Mouse (Mus musculus) frontal cortex, postnatal 25 days (tissue): ENCODE results near the gene Ankar.

ENCODE experiments used
- DNase-seq, 2 experiments: peaks; one replicate each; pipeline ENCODE4 v3.0.0; 2022; ENCODE audit warnings: low spot score in 2 of 2

Gene Ankar

DNA sequence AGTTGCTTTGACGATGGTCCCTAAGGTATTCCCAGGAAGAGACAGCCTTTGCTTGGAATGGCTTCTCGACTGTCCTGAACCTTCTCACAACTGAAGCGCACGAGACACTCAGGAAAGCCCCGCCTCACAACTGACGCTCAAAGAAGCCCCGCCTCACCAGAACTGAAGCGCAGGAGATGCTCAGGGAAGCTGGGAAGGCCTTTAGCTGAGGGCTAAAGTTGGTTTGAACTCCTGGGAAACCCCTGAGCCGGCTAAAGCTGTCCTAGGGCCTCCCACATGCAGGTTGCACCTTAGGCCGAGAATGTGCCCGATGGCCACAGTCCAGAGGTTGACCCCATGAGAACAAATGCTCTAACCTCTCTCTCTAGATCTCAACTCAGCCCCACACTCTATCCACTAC lies at the start of gene Ankar:
Gene Ankar (minus strand): TSS at position 101 of the 400 bp plus-strand sequence.
- no peak for DNase-seq

DNA sequence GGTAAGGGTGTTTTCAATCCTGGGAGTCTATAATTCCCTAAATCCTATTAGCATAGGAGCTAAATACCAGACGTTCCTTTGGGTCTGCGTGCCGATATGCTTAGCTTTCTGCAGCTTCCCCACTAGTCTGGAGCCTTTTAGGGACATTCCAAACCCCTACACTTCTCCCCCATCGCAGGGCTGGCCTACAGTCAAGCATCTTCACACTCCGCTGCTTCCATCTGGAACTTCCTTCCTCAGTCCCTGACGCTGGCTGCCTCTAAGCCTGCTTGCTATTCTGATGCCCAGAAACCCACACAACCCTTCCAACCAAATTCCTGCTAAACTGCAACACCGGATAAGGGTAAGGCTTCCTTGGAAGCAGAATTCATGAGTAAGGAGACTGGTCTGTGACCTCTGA lies 46.0 kb upstream of the Ankar start:
- peak; percentile 31 to 50 for DNase-seq

DNA sequence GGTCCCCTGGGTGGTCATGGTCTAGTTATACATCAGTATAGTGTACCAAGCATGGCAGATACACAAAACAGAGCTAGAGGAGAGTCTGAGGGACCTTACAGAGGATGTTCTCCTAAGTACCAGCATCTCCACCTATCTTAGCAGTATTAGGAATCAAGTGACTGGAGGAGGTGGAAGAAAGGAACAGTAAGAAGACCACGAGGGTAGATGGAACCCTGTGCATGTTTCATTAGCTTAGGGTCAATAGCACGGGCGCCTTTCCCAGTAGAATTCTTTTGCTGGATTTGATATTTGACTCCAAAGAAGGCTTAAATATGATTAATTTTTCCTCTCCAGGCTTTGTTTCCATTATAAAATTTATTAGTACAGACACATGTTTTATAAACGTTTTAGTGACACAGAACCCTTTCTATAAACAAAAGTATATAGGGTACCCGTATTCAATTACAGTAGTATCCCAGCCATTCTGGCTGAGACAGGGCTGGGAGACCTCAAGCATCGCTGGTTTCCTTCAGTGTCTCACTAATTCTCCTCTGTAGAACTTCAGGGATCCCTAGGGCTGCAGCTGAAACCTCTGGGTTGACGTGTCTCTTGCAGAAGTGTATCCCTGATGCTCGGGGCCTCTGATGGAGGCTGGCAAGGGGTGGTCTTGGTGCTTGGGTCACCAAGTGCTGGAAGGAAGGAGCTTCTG lies 44.6 kb upstream of the Ankar start:
- DNase-seq, result no peak

DNA sequence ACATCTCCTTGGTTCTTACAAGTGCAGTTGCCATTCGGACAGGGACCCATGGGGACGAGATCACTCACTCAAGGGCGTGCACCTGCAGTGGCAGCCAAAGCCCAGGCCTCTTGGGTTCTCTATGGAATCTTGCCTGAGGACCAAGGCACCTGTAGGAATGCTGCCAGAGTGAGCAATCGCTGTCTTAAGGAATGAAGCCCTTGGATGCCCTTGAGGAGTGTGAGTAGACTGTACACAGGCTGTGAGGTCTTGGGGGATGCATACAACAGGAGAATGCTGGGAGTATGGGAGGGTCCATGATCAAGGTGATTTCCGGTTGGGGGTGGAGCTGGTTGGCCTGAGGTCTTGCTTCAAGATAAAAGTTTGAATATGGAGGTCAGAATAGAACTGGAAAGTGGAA lies 41.0 kb upstream of the Ankar start:
- no peak for DNase-seq

DNA sequence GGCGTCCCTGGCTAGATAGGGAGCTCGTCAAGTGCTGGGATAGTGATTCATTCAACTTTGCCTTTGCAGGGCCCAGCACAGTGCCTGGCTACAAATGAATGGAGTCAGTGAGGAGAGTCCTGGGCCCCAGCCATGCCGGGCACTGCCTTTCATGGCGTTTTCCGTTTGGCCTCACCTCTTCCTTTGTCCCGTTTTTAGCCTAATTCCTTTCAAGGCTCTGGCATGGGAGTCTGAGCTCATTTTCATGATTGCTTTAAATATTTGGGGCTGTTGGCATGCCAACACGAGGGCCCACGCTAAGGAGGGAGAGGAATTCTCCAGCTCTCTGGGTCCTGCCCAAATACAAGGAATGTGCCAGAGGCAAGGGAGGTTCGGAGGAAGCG lies 39.3 kb upstream of the Ankar start:
- DNase-seq, result peak; percentile 20 to 23

DNA sequence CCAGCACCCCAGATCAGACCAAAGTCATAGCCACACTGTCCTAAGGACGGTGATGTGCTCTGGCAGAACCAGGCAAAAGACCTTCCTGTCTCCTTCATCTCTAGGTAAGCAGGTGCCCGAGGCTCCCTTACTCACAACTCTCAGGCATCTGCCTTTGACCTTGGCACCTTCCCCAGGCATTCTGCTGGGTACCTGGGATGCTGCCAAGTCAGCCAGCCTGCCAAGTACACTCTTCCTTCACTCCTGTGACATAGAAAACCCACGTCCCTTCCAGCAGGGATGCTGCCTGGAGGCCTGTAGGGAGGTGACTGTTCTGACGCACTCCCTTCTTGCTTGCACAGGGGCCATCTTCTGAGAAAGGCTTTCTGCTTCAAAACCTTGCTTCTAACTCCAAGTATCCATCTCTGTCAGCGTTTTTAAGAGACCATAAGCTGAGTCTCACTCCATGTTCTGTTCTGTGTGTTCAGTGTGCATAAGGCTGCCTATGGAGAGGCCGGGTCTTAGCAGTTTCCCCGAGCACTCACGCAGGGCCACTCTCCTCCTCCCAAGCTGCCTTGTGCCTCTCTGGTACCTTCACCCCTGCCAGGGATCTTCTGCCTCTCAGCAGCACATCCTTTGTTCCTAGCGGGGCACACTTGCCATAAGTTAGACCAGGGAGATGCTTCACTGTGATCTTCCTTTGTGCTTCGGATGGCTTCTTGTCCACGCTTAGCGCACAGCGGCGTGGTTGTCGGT lies 38.7 kb upstream of the Ankar start:
- DNase-seq, result no peak

DNA sequence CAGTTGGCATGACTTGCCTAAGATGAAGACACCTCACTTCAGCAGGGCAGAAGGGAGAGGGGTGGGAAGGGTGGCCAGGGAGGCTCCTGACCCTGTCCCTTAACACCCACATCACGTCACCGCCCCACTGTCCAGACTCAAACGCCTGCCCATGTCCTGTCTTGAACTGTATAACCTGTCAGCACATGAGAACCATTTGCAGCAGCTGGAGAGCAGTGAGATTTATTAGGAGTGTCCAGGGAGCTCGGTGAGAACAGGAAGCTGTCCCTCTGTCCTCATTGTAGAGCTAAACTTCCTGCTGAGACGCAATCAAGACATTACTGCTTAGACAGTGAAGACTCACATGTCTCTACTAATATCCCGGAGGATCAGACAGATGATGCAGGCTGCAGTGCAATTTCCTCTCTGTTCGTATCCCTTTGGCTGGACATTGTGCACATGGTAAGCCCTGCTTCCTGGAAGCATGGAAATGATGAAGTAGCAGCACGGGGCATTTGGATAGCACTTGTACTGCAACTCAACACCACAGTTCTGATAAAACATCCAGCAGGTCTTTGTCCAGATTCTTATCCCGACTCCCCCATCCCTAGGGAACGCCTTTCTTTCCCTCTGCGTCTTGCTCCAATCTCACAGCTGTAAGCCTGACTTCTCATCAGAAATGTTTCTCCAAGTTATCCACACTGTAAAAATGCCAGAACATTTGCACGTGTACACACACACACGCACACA lies 36.2 kb upstream of the Ankar start:
- DNase-seq, result no peak

DNA sequence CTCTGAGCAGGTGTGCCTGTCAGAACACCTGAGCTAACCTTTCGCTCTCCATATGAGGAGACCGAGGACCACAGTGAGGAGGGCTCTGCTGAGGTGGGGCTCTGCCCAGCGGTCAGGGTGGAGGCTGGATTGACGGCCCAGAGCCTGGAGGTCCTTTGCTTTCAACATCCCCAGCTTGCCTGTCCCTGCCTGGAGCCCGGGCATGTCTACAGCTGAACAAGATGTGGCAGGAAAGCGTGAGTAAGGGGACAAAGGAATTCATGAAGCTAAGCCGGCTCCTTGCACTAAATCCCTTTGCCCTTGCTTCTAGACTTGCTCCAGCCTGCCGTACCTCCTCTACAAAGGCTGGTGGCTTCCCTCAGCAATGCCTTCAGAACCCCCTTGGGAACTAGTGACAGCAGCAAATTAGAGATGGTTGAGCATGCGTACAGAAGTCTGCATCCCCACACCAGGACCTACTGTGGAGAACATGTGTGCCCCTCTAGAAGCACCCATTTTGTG lies 32.9 kb upstream of the Ankar start:
- no peak for DNase-seq

DNA sequence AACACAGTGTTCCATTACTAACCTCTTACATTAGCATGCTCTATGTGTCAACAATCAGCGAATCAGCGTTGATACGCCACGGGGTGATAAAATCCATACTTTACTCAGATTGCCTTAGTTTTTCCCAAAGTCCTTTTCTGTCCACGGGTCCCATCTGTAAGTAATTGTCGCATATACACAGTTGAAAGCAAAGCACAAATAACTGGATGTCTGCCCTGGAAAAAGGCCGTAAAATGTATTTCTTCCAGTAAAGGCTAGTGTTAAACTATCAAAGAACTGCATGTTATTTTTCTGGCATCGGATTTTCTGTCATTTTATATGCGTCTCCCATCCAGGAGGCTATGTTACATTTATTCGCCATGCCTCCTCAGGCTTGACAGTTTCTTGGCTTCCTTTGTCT lies 29.7 kb upstream of the Ankar start:
- DNase-seq, result no peak

DNA sequence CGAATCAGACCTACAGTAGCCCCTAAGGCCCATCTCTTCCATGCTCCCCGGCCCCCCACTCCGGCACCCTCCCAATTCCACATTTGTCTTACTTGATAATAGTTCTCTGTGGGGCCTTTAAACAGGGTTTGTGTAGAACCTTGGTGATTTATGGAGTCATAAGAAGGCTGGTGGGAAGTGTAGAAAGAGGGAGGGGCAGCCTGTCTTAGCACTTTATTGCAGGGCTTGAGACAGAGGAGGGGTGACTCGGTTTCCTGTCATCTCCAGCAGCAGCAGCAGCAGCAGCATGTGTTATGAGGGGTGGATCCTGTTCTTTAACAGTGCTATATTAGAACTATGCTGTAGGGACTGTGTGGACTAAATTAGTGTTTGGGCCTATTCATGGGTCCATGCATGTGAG lies 28.4 kb upstream of the Ankar start:
- no peak for DNase-seq

DNA sequence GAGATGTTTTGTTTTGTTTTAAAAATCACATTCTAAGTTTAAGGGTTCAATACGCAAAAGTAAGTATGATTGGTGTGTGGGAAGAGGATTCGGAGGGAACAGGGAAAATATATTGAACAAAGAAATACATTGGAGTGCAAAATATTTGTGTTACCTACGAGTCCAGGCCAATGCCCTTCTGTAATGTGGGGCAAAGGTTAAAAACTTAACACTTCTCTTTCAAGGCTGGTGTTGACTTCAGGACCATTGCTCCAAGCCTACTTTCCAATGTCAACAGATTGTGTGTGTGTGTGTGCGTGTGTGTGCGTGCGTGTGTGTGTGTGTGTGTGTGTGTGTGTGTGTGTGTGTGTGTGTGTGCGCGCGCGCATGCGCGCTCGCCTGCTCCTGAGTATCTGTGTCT lies 25.6 kb upstream of the Ankar start:
- DNase-seq, result no peak

DNA sequence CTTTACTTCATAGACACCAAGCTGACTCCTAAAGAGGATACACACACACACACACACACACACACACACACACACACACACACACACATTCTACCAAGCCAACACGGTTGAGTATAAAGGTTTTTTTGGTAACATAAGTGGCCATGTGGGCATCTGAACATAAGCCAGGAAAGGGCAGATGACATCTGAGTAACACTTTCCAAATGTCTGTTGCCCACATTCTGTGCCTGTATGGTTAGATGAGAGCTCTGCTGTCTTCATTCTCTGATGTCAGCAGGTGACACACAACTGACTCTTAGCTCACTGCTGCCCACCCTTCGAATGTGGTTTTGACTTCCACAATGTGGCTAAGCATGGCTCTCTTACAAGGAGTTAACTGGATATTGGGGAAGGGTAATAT lies 24.0 kb upstream of the Ankar start:
- DNase-seq, result no peak

DNA sequence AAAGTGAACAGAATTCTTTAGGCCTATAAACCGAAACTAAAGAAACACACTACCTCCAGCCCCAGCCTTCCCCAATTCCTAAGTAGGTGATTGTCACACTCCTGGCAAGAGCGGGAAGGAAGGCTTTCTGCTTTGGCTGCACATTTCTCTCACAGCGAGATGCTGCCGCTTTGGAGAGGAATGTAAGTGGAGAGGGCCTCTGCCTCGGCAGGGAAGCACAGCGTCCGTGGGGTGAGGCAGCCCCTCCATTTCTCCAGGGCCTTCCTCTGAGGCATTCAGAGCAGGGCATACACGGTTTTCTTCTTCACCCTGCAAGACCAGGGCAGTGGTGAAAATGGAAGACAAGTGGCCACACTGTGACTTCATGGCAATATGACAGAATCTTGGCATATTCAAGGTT lies 22.3 kb upstream of the Ankar start:
- DNase-seq, result no peak

DNA sequence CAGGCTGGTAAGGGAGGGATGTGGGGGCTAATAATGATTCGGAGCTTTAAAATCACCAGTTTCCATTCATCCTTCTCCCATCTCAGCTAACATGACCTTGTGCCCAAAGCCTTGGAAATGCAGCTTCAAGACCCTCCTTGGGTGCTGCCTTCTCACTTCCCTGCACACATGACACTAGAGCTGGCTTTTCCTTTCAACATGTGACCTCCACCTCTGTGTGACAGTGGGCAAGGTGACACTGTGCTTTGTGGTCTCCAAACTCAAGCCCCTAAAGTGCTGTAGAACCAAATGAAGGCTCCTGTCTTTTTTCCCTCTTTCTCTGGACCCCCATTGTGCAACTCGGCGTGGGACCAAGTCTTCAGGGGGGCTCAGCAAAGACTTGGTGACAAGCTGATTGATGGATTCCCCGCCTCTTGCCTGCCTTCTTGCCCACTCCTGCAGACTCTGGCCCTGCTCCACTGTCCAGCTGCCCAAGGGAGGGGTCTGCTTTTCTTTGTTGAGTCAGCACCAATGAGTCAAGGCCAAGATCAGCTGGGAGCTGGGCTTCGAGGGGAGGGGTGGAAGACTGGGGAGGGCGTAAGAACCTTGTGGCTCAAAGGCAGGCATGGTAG lies 19.8 kb upstream of the Ankar start:
- no peak for DNase-seq

DNA sequence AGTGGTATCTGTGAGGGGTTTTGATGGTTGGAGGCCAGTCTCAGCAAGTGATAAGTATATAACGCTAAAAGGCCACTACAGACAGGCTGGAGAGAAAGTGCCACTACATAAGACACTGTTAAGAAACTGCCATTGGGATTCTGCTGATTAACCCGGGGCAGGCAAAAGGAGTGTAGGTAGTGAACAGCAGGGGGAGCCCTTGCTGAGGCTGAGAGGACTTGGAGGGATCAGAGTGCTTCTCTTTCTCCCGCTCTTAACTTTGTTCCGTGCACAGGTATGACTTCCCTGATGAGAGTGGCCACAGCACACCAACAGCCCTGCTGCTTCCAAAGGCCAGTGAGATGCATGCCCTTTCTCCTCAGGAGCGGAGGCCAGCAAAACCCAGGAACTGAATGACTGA lies 18.5 kb upstream of the Ankar start:
- peak; percentile 28 to 44 for DNase-seq

DNA sequence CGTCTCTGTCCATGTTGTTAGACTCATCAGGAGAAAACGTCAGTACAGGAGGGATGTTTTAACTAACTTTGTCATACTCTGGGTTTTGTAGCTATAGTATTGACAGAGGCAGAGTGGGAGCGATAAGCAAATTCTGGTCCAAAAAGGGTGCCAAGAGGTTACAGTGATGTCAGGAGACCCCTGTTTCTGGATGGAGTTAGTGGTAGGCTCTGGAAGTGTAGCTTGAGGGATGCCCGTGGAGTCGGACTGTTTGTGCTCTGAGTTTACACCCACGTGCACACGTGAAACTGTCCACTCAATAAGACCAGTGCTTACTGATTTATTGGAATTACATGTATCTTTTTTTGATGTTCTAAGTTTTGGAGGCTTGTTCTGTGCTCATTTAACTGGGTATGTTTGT lies 17.2 kb upstream of the Ankar start:
- DNase-seq, result no peak

DNA sequence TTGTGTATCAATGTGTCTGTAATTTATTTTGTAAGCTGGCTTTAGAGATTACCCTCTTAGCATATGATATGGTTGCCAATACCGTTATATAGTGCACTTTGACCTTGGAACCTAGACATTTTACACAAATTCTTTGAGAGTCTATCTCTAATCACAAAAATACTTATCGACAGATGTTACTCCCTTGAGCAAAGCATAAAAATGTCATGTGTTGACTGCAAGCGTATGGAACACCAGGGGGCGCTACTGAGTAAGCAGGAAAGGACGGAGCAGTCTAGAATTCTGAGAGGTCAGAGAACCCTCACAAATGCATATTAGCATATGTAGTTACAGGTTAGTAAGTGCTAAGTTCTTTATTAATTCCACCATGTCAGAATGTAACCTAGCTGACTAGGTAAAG lies 16.5 kb upstream of the Ankar start:
- DNase-seq, result peak; percentile 54 to 72

DNA sequence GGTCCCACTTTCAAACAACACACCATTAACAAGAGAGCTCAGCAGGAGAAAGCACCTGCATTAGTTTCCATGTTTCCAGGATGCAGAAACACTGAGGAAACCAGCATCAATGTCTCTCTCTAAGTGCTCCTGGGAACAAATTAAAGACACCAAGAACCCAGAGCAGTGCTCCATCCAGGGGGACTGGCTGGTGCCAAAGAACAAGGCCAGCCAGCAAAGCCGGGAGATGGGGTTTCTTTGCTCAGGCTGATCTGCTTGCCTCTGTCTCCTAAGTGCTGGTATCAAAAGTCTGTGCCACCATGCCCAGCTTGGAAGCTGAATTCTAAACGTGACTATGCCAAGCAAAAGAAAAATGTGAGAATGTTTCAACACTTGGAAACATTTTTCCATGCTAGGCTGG lies 16.0 kb upstream of the Ankar start:
- DNase-seq, result no peak

DNA sequence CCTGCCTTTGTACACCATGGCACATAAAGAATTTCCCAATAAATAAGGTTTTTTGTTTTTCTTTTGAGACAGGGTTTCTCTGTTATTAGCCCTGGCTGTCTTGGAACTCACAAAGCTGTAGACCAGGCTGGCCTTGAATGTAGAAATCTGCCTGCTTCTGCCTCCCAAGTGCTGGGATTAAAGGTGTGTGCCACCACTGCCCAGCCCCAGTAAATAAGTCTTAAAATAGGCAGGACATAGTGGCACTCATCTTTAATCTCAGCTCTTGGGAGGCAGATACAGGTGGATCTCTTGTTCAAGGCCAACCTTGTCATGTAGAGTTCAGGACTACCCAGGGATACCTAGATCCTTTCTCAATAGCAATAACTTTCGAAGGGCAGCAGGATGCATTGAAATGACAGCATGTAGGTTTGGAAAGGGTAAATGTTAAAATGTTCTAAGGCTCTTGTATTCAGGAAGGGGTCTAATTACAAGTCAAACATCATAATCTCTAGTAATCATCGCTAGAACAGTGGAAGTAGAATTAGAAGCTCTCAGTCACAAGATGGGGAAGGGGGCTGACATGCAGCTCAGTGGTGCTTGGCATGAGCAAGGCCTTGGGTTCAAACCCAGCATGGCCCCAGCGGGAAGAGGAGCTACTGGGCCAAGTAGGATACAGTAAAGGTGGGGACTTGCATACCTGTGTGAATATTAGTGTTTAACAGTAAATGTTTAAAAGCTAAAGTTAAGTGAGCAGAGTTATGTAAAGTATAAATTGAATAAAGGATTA lies 15.4 kb upstream of the Ankar start:
- DNase-seq, result no peak

DNA sequence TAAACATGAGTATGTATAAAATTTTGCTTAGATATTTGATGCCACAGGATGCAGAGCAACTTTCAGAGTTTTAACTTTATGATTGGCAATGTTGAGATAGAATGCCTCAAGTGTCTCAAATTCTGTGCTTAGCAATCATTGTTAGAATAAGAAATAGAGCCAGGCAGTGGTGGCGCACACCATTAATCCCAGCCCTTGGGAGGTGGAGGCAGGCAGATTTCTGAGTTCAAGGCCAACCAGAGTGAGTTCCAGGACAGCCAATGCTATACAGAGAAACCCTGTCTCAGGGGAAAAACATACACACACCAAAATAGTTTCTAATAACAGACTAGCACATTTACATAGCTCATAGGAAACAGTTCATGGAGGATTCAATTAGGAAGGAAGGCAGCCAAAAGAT lies 14.7 kb upstream of the Ankar start:
- DNase-seq, result no peak

DNA sequence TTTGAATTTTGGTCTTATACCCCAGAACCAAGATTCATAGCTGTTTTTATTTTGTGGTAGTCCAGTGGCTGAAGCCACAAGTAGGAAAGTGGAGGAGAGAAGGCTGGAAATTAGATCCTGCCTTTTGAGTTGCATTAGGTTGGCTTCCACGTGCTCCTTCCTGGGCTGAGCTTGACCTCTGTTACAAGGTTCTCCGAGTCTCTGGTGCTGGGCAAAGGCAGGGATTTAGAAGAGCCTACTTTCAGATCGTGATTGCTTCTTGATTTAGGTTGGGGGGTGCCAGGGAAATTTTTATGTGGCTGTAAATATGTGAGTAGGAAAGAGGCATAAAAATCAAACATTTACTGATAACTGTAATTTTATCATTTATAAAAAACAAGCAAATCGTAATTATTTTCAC lies 14.2 kb upstream of the Ankar start:
- no peak for DNase-seq

DNA sequence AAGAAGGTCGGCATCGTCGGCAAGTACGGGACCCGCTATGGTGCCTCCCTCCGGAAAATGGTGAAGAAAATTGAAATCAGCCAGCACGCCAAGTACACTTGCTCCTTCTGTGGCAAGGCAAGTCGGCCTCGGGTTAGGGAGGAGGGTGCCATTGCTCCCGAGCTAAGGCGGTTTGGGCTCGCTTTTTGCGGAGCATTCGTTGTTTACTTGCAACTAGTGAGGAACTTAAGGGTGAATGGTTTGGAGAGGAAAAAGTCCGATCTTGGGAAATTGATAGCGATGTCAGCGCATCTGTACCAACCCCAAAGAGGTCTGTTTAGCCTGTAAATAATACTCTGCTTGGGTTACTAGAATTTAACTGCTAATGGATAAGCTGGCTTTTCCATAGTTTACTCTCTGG lies 11.3 kb upstream of the Ankar start:
- peak; percentile 13 to 17 for DNase-seq
